Mouse (Mus musculus): Measurements from ENCODE around the gene Inip. TPM values are rescaled to one million over a fixed set of nuclear protein-coding genes. Genes with fewer than 3 reads are reported as not detected.
"Not testable (repeated sequence)": the region's sequence is repeated elsewhere in the genome, so short reads cannot be mapped to it uniquely, and the experiment has no call there.

Gene Inip
- polyA plus RNA-seq, 1 experiment = 7.5 TPM

- Histone ChIP-seq H3K27me3 (replicated peaks; ENCODE audit: control insufficient read depth, insufficient read depth, low read length) (no peaks in the 10 kb centered on the region), H3K4me3 (ENCODE audit: insufficient read depth, low read depth, low read length) (no peak overlapping the region; the same call in 1 of the 2 replicates), H3K36me3 (ENCODE audit: control insufficient read depth, insufficient read depth, low read length) (no peaks in the 10 kb centered on the region), H3K27ac (ENCODE audit: insufficient read depth, low read depth, low read length) (no peak overlapping the region; the same call in 1 of the 2 replicates), H3K4me1 (ENCODE audit: control insufficient read depth, insufficient read depth, low read length) (peaks cover 4% of the 10 kb centered on the region; the same call in 1 of the 2 replicates)
- TF ChIP-seq POLR2A (IDR thresholded peaks at IDR 0.05; ENCODE audit: low read depth, low read length) (no peak), CTCF (conservative IDR thresholded peaks at IDR 0.05; ENCODE audit: insufficient read depth, insufficient read length, low read depth, low read length) (no peak)
- WGBS = 89% methylated on average over 1 of the region's 1 CpGs
- no peak for DNase-seq
Observed at GRCm38 (mm10) chr4:59804754-59805153, 3.4 kb upstream of the Inip start.

DNA sequence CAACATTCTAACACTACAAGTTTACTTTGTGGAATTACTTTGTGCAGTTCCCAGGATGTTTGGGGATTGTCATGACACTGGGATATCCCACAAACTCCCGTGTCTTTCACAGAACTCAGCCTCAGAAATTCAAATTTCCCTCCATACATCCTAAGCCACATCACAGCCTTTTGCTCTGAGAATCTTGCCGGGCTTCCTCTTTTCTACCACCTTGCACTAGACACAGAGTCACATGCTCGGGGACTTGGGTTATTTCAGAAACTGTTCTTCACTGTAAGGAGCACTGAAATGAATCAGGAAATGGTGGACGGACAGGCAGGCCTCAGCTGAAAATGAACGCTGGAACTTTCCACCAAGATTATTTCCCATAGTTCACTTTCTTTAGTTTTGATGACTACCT lies 2.0 kb upstream of the Inip start:
- Histone ChIP-seq H3K4me3 (ENCODE audit: insufficient read depth, low read depth, low read length) (no peak overlapping the region), H3K27ac (ENCODE audit: insufficient read depth, low read depth, low read length) (no peak overlapping the region), H3K27me3 (replicated peaks; ENCODE audit: control insufficient read depth, insufficient read depth, low read length) (no peaks in the 10 kb centered on the region), H3K36me3 (ENCODE audit: control insufficient read depth, insufficient read depth, low read length) (no peaks in the 10 kb centered on the region), H3K4me1 (ENCODE audit: control insufficient read depth, insufficient read depth, low read length) (peaks cover 4% of the 10 kb centered on the region; the same call in 1 of the 2 replicates)
- WGBS = 84% methylated on average over 5 of the region's 5 CpGs
- no peak for DNase-seq
- no peak for TF ChIP-seq CTCF (conservative IDR thresholded peaks at IDR 0.05; ENCODE audit: insufficient read depth, insufficient read length, low read depth, low read length)
- no peak for TF ChIP-seq POLR2A (IDR thresholded peaks at IDR 0.05; ENCODE audit: low read depth, low read length)

DNA sequence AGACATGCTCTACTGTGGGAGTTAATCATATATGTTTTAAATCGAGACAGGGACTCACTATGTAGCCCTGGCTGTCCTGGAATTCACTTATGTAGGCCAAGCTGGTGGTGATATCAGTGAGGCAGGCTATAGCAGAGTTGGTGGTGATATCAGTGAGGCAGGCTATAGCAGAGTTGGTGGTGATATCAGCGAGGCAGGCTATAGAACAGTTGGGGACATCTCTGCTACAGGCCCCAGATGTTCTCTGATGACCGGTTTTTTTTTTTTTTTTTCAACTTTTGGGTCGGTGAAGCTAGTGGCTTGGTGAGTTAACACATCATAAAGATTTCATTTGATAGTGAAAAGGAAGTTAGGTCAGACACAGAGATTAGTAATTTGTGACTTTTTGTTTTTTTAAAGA lies 1.4 kb upstream of the Inip start:
- WGBS = 71% methylated on average over 4 of the region's 4 CpGs
- H3K36me3 ChIP-seq (ENCODE audit: control insufficient read depth, insufficient read depth, low read length) = no peaks in the 10 kb centered on the region
- H3K4me3 ChIP-seq (ENCODE audit: insufficient read depth, low read depth, low read length) = no peak overlapping the region
- DNase-seq = no peak
- TF ChIP-seq CTCF (conservative IDR thresholded peaks at IDR 0.05; ENCODE audit: insufficient read depth, insufficient read length, low read depth, low read length) (no peak), POLR2A (IDR thresholded peaks at IDR 0.05; ENCODE audit: low read depth, low read length) (no peak)
- H3K27ac ChIP-seq (ENCODE audit: insufficient read depth, low read depth, low read length) = no peak overlapping the region
- H3K4me1 ChIP-seq (ENCODE audit: control insufficient read depth, insufficient read depth, low read length) = peaks cover 4% of the 10 kb centered on the region; the same call in 1 of the 2 replicates
- H3K27me3 ChIP-seq (replicated peaks; ENCODE audit: control insufficient read depth, insufficient read depth, low read length) = no peaks in the 10 kb centered on the region

- WGBS = 89% methylated on average over 6 of the region's 6 CpGs
- TF ChIP-seq CTCF (conservative IDR thresholded peaks at IDR 0.05; ENCODE audit: insufficient read depth, insufficient read length, low read depth, low read length) = no peak
- no peak for TF ChIP-seq POLR2A (IDR thresholded peaks at IDR 0.05; ENCODE audit: low read depth, low read length)
Observed at GRCm38 (mm10) chr4:59802107-59802506, 718 bp upstream of the Inip start.

GRCm38 (mm10) chr4:59800181-59800580 lies 1.2 kb downstream of the Inip start:
- H3K36me3 ChIP-seq (ENCODE audit: control insufficient read depth, insufficient read depth, low read length) = no peaks in the 10 kb centered on the region
- TF ChIP-seq CTCF (conservative IDR thresholded peaks at IDR 0.05; ENCODE audit: insufficient read depth, insufficient read length, low read depth, low read length) (no peak), POLR2A (IDR thresholded peaks at IDR 0.05; ENCODE audit: low read depth, low read length) (no peak)

More at GRCm38 (mm10) chr4:59802107-59802506, 718 bp upstream of the Inip start:
- Histone ChIP-seq H3K27ac (ENCODE audit: insufficient read depth, low read depth, low read length) (no peak overlapping the region), H3K4me1 (ENCODE audit: control insufficient read depth, insufficient read depth, low read length) (peaks cover 4% of the 10 kb centered on the region; the same call in 1 of the 2 replicates), H3K27me3 (replicated peaks; ENCODE audit: control insufficient read depth, insufficient read depth, low read length) (no peaks in the 10 kb centered on the region), H3K4me3 (ENCODE audit: insufficient read depth, low read depth, low read length) (no peak overlapping the region), H3K36me3 (ENCODE audit: control insufficient read depth, insufficient read depth, low read length) (no peaks in the 10 kb centered on the region)
- no peak for DNase-seq

GRCm38 (mm10) chr4:59795788-59796455 lies 5.5 kb downstream of the Inip start:
- TF ChIP-seq CTCF (conservative IDR thresholded peaks at IDR 0.05; ENCODE audit: insufficient read depth, insufficient read length, low read depth, low read length) (no peak), POLR2A (IDR thresholded peaks at IDR 0.05; ENCODE audit: low read depth, low read length) (no peak)
- Histone ChIP-seq H3K36me3 (ENCODE audit: control insufficient read depth, insufficient read depth, low read length) (no peaks in the 10 kb centered on the region), H3K4me1 (ENCODE audit: control insufficient read depth, insufficient read depth, low read length) (no peaks in the 10 kb centered on the region), H3K4me3 (ENCODE audit: insufficient read depth, low read depth, low read length) (no peak overlapping the region), H3K27me3 (replicated peaks; ENCODE audit: control insufficient read depth, insufficient read depth, low read length) (0 out of 2 replicates have a peak, but pooled peaks cover 2% of the 10 kb centered on the region), H3K27ac (ENCODE audit: insufficient read depth, low read depth, low read length) (no peak overlapping the region)
- DNase-seq = no peak
- 86% methylated on average over 2 of the region's 2 CpGs for WGBS

More at GRCm38 (mm10) chr4:59800181-59800580, 1.2 kb downstream of the Inip start:
- no peaks in the 10 kb centered on the region for H3K27me3 ChIP-seq (replicated peaks; ENCODE audit: control insufficient read depth, insufficient read depth, low read length)
- H3K27ac ChIP-seq (ENCODE audit: insufficient read depth, low read depth, low read length) = no peak overlapping the region
- no peak for DNase-seq
- WGBS = 84% methylated on average over 5 of the region's 5 CpGs
- no peak overlapping the region for H3K4me3 ChIP-seq (ENCODE audit: insufficient read depth, low read depth, low read length)
- H3K4me1 ChIP-seq (ENCODE audit: control insufficient read depth, insufficient read depth, low read length) = peaks cover 3% of the 10 kb centered on the region; the same call in 1 of the 2 replicates

DNA sequence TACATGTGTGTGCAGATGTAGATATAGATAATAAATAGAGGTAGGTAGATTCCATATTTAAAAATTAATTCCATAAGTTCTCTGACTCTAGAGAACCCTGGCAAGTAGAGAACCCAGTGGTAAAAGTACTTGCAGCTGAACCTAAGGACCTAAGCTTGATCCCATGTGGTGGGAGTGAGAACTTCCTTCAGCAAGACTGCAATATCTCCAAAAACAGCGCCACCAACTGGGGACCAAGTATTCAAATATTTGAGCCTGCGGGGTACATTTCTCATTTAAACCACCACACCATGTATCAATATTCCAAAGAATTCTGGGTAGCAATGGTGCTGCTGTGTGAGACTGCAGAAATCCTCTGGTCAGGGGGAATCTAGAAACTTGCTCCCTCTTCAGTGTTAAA lies 7.3 kb downstream of the Inip start:
- Histone ChIP-seq H3K36me3 (ENCODE audit: control insufficient read depth, insufficient read depth, low read length) (no peaks in the 10 kb centered on the region), H3K4me1 (ENCODE audit: control insufficient read depth, insufficient read depth, low read length) (no peaks in the 10 kb centered on the region), H3K27ac (ENCODE audit: insufficient read depth, low read depth, low read length) (no peak overlapping the region), H3K4me3 (ENCODE audit: insufficient read depth, low read depth, low read length) (no peak overlapping the region), H3K27me3 (replicated peaks; ENCODE audit: control insufficient read depth, insufficient read depth, low read length) (0 out of 2 replicates have a peak, but pooled peaks cover 2% of the 10 kb centered on the region)
- WGBS = 81% methylated on average over 2 of the region's 2 CpGs
- TF ChIP-seq POLR2A (IDR thresholded peaks at IDR 0.05; ENCODE audit: low read depth, low read length) (no peak), CTCF (conservative IDR thresholded peaks at IDR 0.05; ENCODE audit: insufficient read depth, insufficient read length, low read depth, low read length) (no peak)
- DNase-seq = no peak

GRCm38 (mm10) chr4:59793626-59794025 lies 7.8 kb downstream of the Inip start:
- not testable (repeated sequence) for H3K4me3 ChIP-seq (ENCODE audit: insufficient read depth, low read depth, low read length); H3K36me3 ChIP-seq (ENCODE audit: control insufficient read depth, insufficient read depth, low read length); H3K27ac ChIP-seq (ENCODE audit: insufficient read depth, low read depth, low read length); H3K27me3 ChIP-seq (replicated peaks; ENCODE audit: control insufficient read depth, insufficient read depth, low read length); H3K4me1 ChIP-seq (ENCODE audit: control insufficient read depth, insufficient read depth, low read length); DNase-seq
- WGBS = 77% methylated on average over 2 of the region's 2 CpGs

Measured in kidney, adult 2 months (tissue).